Mouse (Mus musculus) midbrain, embryonic 15.5 days (tissue): ENCODE results near the gene Vmn1r175. TPM values are rescaled to one million over a fixed set of nuclear protein-coding genes. Genes with fewer than 3 reads are reported as not detected.
"Not testable (repeated sequence)": the region's sequence is repeated elsewhere in the genome, so short reads cannot be mapped to it uniquely, and the experiment has no call there.

Experiments
- ATAC-seq: fragments of 200-750 bp; cut with Nextera tagmentation; replicated peaks from 2 replicates; pipeline ENCODE4 v1.8.0; 2017; ENCODE audit warnings: moderate TSS enrichment
- H3K27ac ChIP-seq: fragments of 300-500 bp; sonication (generic); 2 replicates; pipeline ENCODE4 v1.5.1; 2015; ENCODE audit warnings: mild to moderate bottlenecking, inconsistent platforms
- H3K27me3 ChIP-seq: fragments of 300-500 bp; sonication (generic); replicated peaks from 2 replicates; pipeline ENCODE4 v1.6.1; 2015; ENCODE audit warnings: inconsistent platforms
- H3K36me3 ChIP-seq: fragments of 300-500 bp; sonication (generic); replicated peaks from 2 replicates; pipeline ENCODE4 v1.6.1; 2015; ENCODE audit warnings: inconsistent platforms
- H3K4me1 ChIP-seq: fragments of 300-500 bp; sonication (generic); 2 replicates; pipeline ENCODE4 v1.6.1; 2015; ENCODE audit warnings: inconsistent platforms
- H3K4me2 ChIP-seq: fragments of 300-500 bp; sonication (generic); 2 replicates; pipeline ENCODE4 v1.6.1; 2015; ENCODE audit warnings: inconsistent platforms, mild to moderate bottlenecking, moderate library complexity
- H3K4me3 ChIP-seq: fragments of 300-500 bp; sonication (generic); 2 replicates; pipeline ENCODE4 v1.5.1; 2015; ENCODE audit warnings: mild to moderate bottlenecking, inconsistent platforms
- H3K9ac ChIP-seq: fragments of 300-500 bp; sonication (generic); 2 replicates; pipeline ENCODE4 v1.6.1; 2015; ENCODE audit warnings: mild to moderate bottlenecking, inconsistent platforms
- H3K9me3 ChIP-seq: fragments of 300-500 bp; sonication (generic); 2 replicates; pipeline ENCODE4 v1.6.1; 2016; ENCODE audit warnings: inconsistent platforms
- WGBS: fragments of 180-500 bp; shearing (Covaris S2); methylation state at CpG from one replicate; pipeline ENCODE4 v1.1.7; 2015; ENCODE audit warnings: mixed read lengths; 5-methylcytosine and 5-hydroxymethylcytosine counted together
- polyA plus RNA-seq: library from polyadenylated mRNA; unstranded; fragments of >200 nt; fragmentation: Nextera tagmentation; extraction: Ambion mirVana; gene quantifications from 2 replicates; pipeline ENCODE4 v1.2.1, GENCODE M21; 2015

Gene Vmn1r175
- polyA plus RNA-seq = not detected in 2 replicates

DNA sequence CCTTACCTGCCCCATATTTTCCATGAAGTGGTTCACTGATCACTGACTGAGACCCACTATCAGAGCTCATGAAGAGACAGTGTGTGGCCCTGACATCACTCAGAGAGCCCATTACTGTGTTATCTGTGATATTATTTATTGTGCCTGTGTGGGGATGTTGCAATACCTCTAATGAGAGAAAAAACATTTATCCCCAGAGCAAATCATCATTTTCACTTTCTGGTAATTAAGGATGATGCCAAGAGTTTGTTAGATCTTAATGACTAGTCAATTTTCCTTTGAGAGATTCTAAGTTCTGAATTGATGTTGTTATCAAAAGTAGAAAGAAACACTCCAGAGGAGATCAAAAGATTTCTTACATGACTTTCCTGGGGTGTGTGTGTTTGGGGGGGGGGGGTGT, at the start of gene Vmn1r175:
Gene Vmn1r175, minus strand, starts transcription at position 101 of the 400 bp plus-strand sequence.
- ATAC-seq, H3K27ac ChIP-seq, H3K4me1 ChIP-seq, H3K4me2 ChIP-seq, H3K27me3 ChIP-seq, H3K9ac ChIP-seq, H3K9me3 ChIP-seq, H3K36me3 ChIP-seq, H3K4me3 ChIP-seq: not testable (repeated sequence)

DNA sequence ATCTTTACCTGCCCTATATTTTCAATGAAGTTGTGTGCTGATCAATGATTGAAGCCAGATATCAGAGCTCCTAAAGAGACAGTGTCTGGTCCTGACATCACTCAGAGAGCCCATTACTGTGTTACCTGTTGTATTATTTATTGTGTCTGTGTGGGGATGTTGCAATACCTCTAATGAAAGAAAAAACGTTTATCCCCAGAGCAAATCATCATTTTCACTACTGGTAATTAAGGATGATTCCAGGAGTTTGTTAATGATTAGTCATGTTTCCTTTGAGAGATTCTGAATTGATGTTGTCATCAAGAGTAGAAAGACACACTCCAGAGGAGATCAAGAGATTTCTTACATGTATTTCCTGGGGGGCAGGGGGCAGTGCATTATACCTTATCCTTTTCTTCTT, 26.8 kb upstream of the Vmn1r175 start, which contains the start of gene Vmn1r176:
Gene Vmn1r176, minus strand, starts transcription at position 101 of the 400 bp plus-strand sequence.
- not testable (repeated sequence) for H3K9ac ChIP-seq, H3K4me3 ChIP-seq, H3K9me3 ChIP-seq, H3K36me3 ChIP-seq, H3K27me3 ChIP-seq, H3K27ac ChIP-seq, ATAC-seq, H3K4me1 ChIP-seq, H3K4me2 ChIP-seq
- no CpG with 5 or more reads among the region's 1 CpGs for WGBS

DNA sequence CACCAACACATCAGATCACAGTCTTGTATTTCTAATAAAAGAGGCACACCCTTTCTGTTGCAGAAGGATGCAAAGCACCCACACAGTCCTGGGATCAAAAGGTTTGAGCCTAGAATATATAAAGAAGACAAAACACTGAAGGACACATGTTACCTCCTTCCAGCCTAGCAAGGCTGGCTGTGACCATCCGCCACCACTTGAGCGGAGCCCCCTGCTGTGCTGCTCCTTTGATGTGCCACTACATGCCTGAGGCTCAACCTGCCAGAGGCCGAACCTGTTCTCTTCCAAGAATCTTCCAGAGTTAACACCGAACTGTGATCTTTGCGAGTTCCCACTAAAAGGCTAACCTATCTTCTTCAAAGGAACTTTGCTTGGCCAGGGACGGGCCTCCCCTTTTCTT, 25.9 kb downstream of the Vmn1r175 start:
- Histone ChIP-seq H3K4me1 (no peaks in the 10 kb centered on the region), H3K27ac (no peak overlapping the region), H3K27me3 (no peaks in the 10 kb centered on the region), H3K9me3 (peaks cover 39% of the 10 kb centered on the region), H3K9ac (no peak overlapping the region), H3K4me2 (no peak overlapping the region), H3K4me3 (no peak overlapping the region), H3K36me3 (no peaks in the 10 kb centered on the region)
- no peak for ATAC-seq
- WGBS = 84% methylated on average over 6 of the region's 6 CpGs

Other genes starting within 250 kb of the Vmn1r175 start
- not detected in 2 replicates for gene Vmn1r169, start 235.1 kb downstream of the Vmn1r175 start, polyA plus RNA-seq
- not detected in 2 replicates for gene Vmn1r170, start 204.5 kb downstream of the Vmn1r175 start, polyA plus RNA-seq
- not detected in 2 replicates for gene Vmn1r171, start 179.9 kb downstream of the Vmn1r175 start, polyA plus RNA-seq
- gene Vmn1r172, start 152.3 kb downstream of the Vmn1r175 start, polyA plus RNA-seq = not detected in 2 replicates
- not detected in 2 replicates for gene Vmn1r173, start 109.9 kb downstream of the Vmn1r175 start, polyA plus RNA-seq
- gene Vmn1r174, start 58.4 kb downstream of the Vmn1r175 start, polyA plus RNA-seq = not detected in 2 replicates
- not detected in 2 replicates for gene Vmn1r176, start 26.7 kb upstream of the Vmn1r175 start, polyA plus RNA-seq
- gene Vmn1r177, start 55.8 kb upstream of the Vmn1r175 start, polyA plus RNA-seq = not detected in 2 replicates
- gene Vmn1r178, start 81.4 kb upstream of the Vmn1r175 start, polyA plus RNA-seq = not detected in 2 replicates
- gene Vmn1r179, start 116.3 kb upstream of the Vmn1r175 start, polyA plus RNA-seq = not detected in 2 replicates
- gene Vmn1r180, start 140.0 kb upstream of the Vmn1r175 start, polyA plus RNA-seq = not detected in 2 replicates
- not detected in 2 replicates for gene Vmn1r181, start 164.0 kb upstream of the Vmn1r175 start, polyA plus RNA-seq
- not detected in 2 replicates for gene V1rd19, start 191.0 kb upstream of the Vmn1r175 start, polyA plus RNA-seq
- gene Vmn1r183, start 242.6 kb upstream of the Vmn1r175 start, polyA plus RNA-seq = 0.01 TPM in 1 of 2 replicates, not detected in the other